Mouse (Mus musculus): Measurements from ENCODE around the gene Gm21117.
"Not testable (repeated sequence)": the region's sequence is repeated elsewhere in the genome, so short reads cannot be mapped to it uniquely, and the experiment has no call there.

The Gm21117 gene

DNA sequence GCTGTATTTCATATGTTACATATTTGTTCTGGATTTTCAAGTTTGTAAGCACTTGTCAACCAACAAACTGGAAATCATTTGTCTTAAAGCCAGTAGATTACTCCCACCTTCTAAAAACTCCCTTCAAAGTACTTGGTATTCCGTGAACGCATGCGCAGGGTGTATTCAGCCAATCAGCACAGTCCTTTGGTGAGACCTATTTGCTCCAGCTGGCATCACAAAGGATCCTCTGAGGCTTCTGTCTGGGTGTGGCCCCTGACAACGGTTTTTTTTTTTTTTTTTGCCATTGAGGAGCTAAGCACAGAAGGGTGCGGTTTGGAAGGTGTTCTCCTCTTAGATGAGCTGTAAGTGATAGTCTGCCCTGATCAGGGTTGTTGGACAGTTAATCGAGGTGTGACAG, at the start of gene Gm21117:
Gene Gm21117 (plus strand): TSS at position 301 of the 400 bp plus-strand sequence.
- in situ Hi-C loops (cut with MboI; ENCODE audit: low pct_unique_long_range_greater_than_20kb in 1 of 2, low sequenced_read_pairs in 2 of 2, unreplicated experiment in 1 of 2): not testable (repeated sequence)
